16 mouse cellular contexts compared by ENCODE assay signal in the genomic region with DNA sequence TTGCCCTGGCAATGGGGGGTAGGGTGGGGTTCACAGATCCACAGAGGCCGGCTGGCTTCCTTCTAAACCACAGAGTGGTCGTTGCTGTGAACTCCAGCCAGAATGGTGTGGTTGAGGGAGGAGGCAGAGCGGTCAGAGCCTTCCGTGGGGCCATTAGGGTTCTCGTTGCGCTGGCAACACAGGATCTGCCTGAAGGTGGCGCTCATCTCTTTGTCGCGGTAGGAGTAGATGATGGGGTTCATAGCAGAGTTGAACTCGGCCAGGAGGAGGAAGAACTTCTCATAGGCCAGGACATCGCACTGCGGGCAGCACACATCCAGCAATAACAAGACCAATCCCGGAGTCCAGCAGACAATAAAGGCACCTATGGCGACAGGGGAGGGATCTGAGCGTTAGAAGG.
A peak's percentile ranks its signal among the peaks of the same experiment; 100 is the strongest.
DNase-seq lines count a peak whose midpoint lies in the region; ATAC-seq and TF ChIP-seq lines count a peak whose summit lies in the region.
"Had no signal": no experiment of that assay in that cellular context is flagged by ENCODE, and none has a peak within 500 bp of the region (broad histone marks: within the 10 kb centered on the region; RNA-seq: fewer than 3 reads in every experiment).

No protein-coding gene starts in this region.

- peak; percentile 64 for TF ChIP-seq RAD21 in CH12.LX (IDR thresholded peaks at IDR 0.05; ENCODE audit: low read depth, low read length)

- no peaks in the 10 kb centered on the region for H3K79me2 ChIP-seq in CH12.LX (replicated peaks; ENCODE audit: control insufficient read depth, extremely low read depth, insufficient read depth, poor library complexity, severe bottlenecking)

- no peak overlapping the region for H3K4me2 ChIP-seq in intestine, postnatal 0 days (replicated peaks; ENCODE audit: low read depth)
- H3K4me2 ChIP-seq in intestine, embryonic 16.5 days (ENCODE audit: low read depth, low read length), result no peak overlapping the region
- no peak overlapping the region for H3K4me2 ChIP-seq in CH12.LX (ENCODE audit: insufficient read depth, low read depth, poor library complexity, severe bottlenecking)
- H3K4me2 ChIP-seq: embryonic facial prominence, embryonic 12.5 days; hindbrain, embryonic 13.5 days; lung, embryonic 14.5 days had no signal

- no peak for TF ChIP-seq EP300 in CH12.LX (IDR thresholded peaks at IDR 0.05; ENCODE audit: low read length)

- no peak overlapping the region for H3K4me3 ChIP-seq in intestine, postnatal 0 days (ENCODE audit: low read depth, low read length)
- H3K4me3 ChIP-seq in intestine, embryonic 16.5 days (ENCODE audit: low read length), result no peak overlapping the region
- no peak overlapping the region for H3K4me3 ChIP-seq in CH12.LX (replicated peaks in 1 of 3; ENCODE audit: low read depth in 2 of 3, low read length in 2 of 3, poor library complexity in 1 of 3)
- H3K4me3 ChIP-seq: embryonic facial prominence, embryonic 12.5 days; hindbrain, embryonic 13.5 days; left cerebral cortex, adult 2 months had no signal

- 89% methylated on average over 15 of the region's 15 CpGs for whole genome bisulfite sequencing in intestine, postnatal 0 days
- 86% methylated on average over 15 of the region's 15 CpGs for WGBS in intestine, embryonic 16.5 days

- no peak overlapping the region for H3K27ac ChIP-seq in intestine, postnatal 0 days (ENCODE audit: low read depth, low read length)
- H3K27ac ChIP-seq in intestine, embryonic 16.5 days (ENCODE audit: low read length), result no peak overlapping the region
- H3K27ac ChIP-seq in CH12.LX (ENCODE audit: insufficient read depth, low read depth), result no peak overlapping the region
- H3K27ac ChIP-seq: embryonic facial prominence, embryonic 12.5 days; hindbrain, embryonic 13.5 days; left cerebral cortex, adult 2 months had no signal

- peaks cover 4% of the 10 kb centered on the region; the same call in 1 of the 2 replicates for H3K36me3 ChIP-seq in intestine, postnatal 0 days (ENCODE audit: control insufficient read depth, insufficient read depth)
- H3K36me3 ChIP-seq in intestine, embryonic 16.5 days (ENCODE audit: control insufficient read depth, insufficient read depth, low read length), result no peaks in the 10 kb centered on the region
- no peaks in the 10 kb centered on the region for H3K36me3 ChIP-seq in CH12.LX (replicated peaks in 1 of 2; ENCODE audit: control insufficient read depth in 1 of 2, insufficient read depth in 1 of 2, low read length in 1 of 2)
- H3K36me3 ChIP-seq: hindbrain, embryonic 13.5 days had no signal

- no peak for ATAC-seq in intestine, postnatal 0 days
- no peak for ATAC-seq in intestine, embryonic 16.5 days

- no peaks in the 10 kb centered on the region for H3K27me3 ChIP-seq in intestine, postnatal 0 days (replicated peaks; ENCODE audit: control insufficient read depth, insufficient read depth, low read length)
- no peaks in the 10 kb centered on the region for H3K27me3 ChIP-seq in intestine, embryonic 16.5 days (replicated peaks; ENCODE audit: control insufficient read depth, insufficient read depth, low read length)
- no peaks in the 10 kb centered on the region for H3K27me3 ChIP-seq in CH12.LX (replicated peaks)
- H3K27me3 ChIP-seq: embryonic facial prominence, embryonic 12.5 days; hindbrain, embryonic 13.5 days had no signal

- no peaks in the 10 kb centered on the region for H3K9me3 ChIP-seq in intestine, postnatal 0 days (ENCODE audit: control insufficient read depth)
- no peaks in the 10 kb centered on the region for H3K9me3 ChIP-seq in intestine, embryonic 16.5 days (ENCODE audit: control insufficient read depth, low read length)
- H3K9me3 ChIP-seq in CH12.LX (replicated peaks; ENCODE audit: low read length), result no peaks in the 10 kb centered on the region
- H3K9me3 ChIP-seq: embryonic facial prominence, embryonic 12.5 days; hindbrain, embryonic 13.5 days had no signal

- no peak for TF ChIP-seq POLR2A in CH12.LX (IDR thresholded peaks at IDR 0.05; ENCODE audit: low read depth, low read length)

- TF ChIP-seq CTCF in intestine, postnatal 0 days (IDR thresholded peaks at IDR 0.05; ENCODE audit: low read depth), result peak; percentile 50
- peak in 1 of 2 experiments; percentile 71; a peak in 2 of 4 replicates for TF ChIP-seq CTCF in CH12.LX (conservative IDR thresholded peaks at IDR 0.05 in 1 of 2, IDR thresholded peaks at IDR 0.05 in 1 of 2; ENCODE audit: low read depth in 2 of 2, low read length in 2 of 2)

- dilution Hi-C loops in CH12.LX (cut with MboI; ENCODE audit: extremely low pct_ligation_motif_present, extremely low pct_unique_long_range_greater_than_20kb, low sequenced_read_pairs), result no loop called here

- H3K9ac ChIP-seq in intestine, postnatal 0 days (ENCODE audit: low read depth, low read length), result no peak overlapping the region
- no peak overlapping the region for H3K9ac ChIP-seq in intestine, embryonic 16.5 days (ENCODE audit: low read depth, low read length)
- H3K9ac ChIP-seq in CH12.LX (ENCODE audit: insufficient read depth, low read depth), result no peak overlapping the region
- H3K9ac ChIP-seq: embryonic facial prominence, embryonic 12.5 days; hindbrain, embryonic 13.5 days; lung, embryonic 14.5 days had no signal

- H3K4me1 ChIP-seq in intestine, postnatal 0 days (replicated peaks; ENCODE audit: control insufficient read depth, insufficient read depth, low read length), result no peaks in the 10 kb centered on the region
- H3K4me1 ChIP-seq in intestine, embryonic 16.5 days (ENCODE audit: control insufficient read depth, insufficient read depth, low read length), result no peaks in the 10 kb centered on the region
- peaks cover 0 to 4% of the 10 kb centered on the region in 2 experiments; a peak in 2 of 4 replicates for H3K4me1 ChIP-seq in CH12.LX (ENCODE audit: control insufficient read depth in 1 of 2, insufficient read depth in 2 of 2)
- H3K4me1 ChIP-seq: hindbrain, embryonic 13.5 days had no signal

- in situ Hi-C loops in CH12.LX (cut with MboI; ENCODE audit: low pct_ligation_motif_present, low pct_unique_long_range_greater_than_20kb, low sequenced_read_pairs), result loop anchor here (25.0 kb wide), 1 partner anchor 300 kb away; no protein-coding TSS in a partner anchor

- DNase-seq in 416B (ENCODE audit: low read depth) (peak; percentile 61), CH12.LX (ENCODE audit: extremely low read depth) (peak; percentile 21)
- peak; percentile 29 for DNase-seq in adrenal gland, postnatal 25 days
- DNase-seq in ovary, postnatal 10 days (ENCODE audit: low spot score), result no peak
- no peak for DNase-seq in neural tube, embryonic 10.5 days (ENCODE audit: extremely low spot score, low spot score)
- DNase-seq: cerebellum, adult 2 months; heart, adult 11 months; kidney, adult 8-10 months; lung, embryonic 14.5 days; midbrain, embryonic 14.5 days; right cerebral cortex, postnatal 14 days had no signal

TF ChIP-seq in CH12.LX, 34 proteins besides CTCF, POLR2A, EP300 and RAD21:
- TF ChIP-seq MEF2A (IDR thresholded peaks at IDR 0.05; ENCODE audit: borderline replicate concordance, low read depth, low read length) (no peak), SMC3 (IDR thresholded peaks at IDR 0.05; ENCODE audit: low read depth, low read length) (peak; percentile 69), USF1 (IDR thresholded peaks at IDR 0.05; ENCODE audit: low read depth, low read length) (no peak), PAX5 (IDR thresholded peaks at IDR 0.05; ENCODE audit: low read length) (no peak), ZNF384 (IDR thresholded peaks at IDR 0.05; ENCODE audit: low read depth, low read length) (no peak)

Comparison
In these comparisons a context has a peak if more than half of its experiments do, and no peak if none do; other contexts are left out.
1. DNase-seq: peak in 416B (single experiment), CH12.LX (single experiment) and adrenal gland, postnatal 25 days (single experiment); none in ovary, postnatal 10 days (single experiment) and neural tube, embryonic 10.5 days (single experiment).